Mouse (Mus musculus) heart, postnatal 36 days (tissue): ENCODE data around the gene Atf7. TPM values are rescaled to one million over a fixed set of nuclear protein-coding genes. Genes with fewer than 3 reads are reported as not detected.

Source experiments
- DNase-seq, 2 experiments: peaks; one replicate each; pipeline ENCODE4 v3.0.0; 2021 to 2022
- intact Hi-C: fragments of 180-260 bp; cut with DNase I; formaldehyde crosslinking; loops from one replicate; pipeline ENCODE4 v1.15.1; 2025
- microRNA-seq, 2 experiments: library from miRNA; unstranded; fragments of <30 nt; microRNA quantifications; one replicate each; pipeline ENCODE4 v1.2.0; 2021; ENCODE audit warnings: borderline number of aligned reads in 2 of 2
- total RNA-seq, 2 experiments: library from RNA; stranded (reverse); gene quantifications; 2 replicates each; pipeline ENCODE4 v1.2.3; 2021

The Atf7 gene
- total RNA-seq, 2 experiments from 2014 or later = 52.3 to 56.5 TPM

DNA sequence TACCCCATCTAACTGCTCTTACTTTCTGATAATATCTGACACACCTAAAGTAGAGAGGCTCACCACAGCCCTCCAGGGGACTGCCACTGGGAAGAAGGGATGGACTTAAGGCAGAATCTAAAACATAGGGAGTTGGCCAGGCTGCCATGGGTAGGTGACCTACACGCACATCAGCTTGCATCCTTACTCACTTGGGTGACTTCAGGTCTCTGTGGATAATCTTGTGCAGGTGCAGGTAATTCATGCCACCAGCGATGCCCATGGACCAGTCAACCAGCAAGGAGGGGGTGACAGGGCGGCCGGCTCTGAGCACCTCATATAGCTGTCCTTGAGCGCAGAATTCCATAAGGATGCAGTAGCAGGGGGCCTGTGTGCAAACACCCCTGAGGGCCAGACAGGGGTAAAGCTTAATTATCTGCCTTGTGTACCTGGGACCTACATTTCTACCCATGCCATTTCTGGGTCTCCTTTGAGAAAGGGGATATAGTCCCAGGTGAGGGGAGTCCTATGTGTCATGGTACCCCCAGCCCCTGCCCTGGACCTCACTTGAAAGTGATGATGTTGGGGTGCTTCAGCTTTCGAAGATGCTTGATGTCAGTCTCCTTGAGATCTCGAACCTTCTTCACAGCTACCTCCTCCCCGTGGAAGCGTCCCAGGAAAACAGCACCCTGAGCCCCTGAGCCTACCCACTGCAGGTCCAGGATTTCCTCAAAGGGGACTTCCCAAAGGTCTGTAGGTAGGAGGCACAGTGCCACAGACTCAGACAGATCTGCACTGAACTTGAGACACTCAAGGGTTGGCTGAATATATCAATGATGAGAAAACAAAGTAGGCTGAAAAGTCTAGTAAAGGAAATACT, 121.1 kb downstream of the Atf7 start:
- intact Hi-C loops = no loop called here
- no peak for DNase-seq

DNA sequence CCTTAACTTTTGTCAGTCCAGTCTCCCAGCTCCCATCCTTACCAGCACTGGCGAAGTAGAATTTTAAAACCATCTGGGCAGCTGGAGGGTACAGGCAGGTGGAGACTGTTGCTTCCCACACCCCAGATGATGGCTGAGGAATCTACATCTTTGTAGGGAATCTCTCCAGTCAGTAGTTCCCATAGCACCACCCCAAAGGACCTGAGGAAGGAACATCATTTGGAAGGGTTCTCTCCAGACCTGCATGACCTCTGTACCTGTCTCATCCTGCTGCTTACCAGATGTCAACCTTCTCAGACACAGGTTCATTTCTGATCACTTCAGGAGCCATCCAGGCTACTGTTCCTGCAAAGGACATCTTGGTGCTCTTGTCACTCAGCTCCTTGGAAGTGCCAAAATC, 121.8 kb downstream of the Atf7 start, which contains the start of gene Gm10337:
TSS of gene Gm10337 (plus strand) at position 276 of the 400 bp plus-strand sequence.
- no peak for DNase-seq
- intact Hi-C loops = no loop called here

DNA sequence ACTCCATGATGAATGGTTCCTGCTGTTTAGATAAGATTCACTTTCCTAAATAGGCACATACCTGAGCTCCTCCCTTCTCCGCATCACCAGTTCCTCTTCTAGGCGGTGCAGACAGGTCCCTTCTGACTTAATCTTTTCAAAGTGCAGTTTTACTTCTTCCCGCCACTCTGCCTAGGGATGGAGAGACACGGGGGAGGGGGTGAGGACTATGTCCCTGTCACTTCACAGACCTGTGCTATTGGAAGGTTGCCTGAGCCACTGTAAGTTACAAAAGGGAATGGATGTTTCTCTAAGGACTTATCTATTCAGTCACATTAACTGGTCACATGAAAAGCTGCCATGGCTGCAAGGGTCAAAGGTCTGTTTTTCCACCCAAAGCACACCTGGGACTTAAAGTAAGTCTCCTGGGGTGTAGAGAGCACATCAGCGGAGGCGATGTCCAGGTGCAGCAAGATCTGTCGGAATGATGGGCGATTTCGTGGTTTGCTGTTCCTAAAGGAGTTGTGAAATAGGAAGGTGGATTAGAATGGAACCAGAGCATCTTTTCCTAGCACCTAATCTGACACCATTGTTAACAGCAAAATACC, 122.9 kb downstream of the Atf7 start:
- DNase-seq = no peak
- intact Hi-C loops = no loop called here

DNA sequence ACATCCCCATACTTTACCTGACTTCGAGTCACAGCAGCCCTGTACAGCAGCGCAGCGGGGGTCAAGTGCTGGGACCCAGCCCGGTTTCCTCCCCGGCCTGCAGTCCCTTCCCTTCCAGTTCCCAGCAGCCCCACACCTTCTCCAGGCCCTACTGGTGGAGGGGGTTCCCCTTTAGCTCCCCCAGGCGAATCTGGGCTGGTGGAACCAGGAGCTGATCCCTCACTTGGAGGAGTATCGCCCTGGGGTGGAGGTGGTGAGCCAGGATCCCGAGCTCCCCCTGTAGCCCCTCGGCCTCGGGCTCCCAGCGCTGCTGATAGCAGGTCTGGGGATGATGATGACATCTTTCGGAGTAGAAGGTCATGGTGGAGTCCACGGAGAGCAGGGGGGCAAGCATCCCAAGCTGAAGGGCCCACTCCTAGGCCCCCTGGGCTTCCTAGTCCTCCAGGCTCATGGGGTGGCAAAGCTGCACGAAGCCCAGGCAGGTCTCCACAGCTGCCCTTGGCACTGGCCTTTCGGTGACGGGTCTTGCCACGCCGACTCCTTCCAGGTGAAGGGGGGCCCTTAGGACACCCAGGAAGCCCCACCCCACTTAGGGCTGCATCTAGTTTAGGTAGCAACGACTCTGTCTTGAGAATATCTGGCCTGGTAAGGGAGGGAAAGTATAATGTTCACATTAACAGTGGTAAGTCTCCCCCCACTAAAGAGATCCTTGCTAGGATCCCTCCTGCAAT, 124.0 kb downstream of the Atf7 start:
- DNase-seq = no peak
- intact Hi-C loops = no loop called here

DNA sequence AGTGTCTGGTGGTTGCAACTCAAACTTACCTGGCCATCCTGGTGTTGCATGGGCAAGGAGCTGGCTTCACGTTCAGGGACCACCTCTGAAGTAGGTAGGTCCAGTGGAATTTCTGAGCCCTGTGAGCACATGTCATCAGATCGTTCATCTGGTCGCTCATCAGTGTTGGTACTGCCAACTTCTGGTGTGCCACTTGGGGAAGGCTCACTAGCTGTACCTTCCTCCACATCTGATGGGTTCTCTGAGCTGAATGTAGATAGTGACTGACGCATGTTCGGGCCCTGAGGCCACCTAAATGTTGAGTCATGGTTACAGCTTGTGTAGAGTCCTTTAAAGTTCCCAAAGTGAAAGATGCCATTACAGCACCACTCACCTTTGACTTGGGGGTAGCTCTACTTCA, 124.8 kb downstream of the Atf7 start:
- intact Hi-C loops = no loop called here
- no peak for DNase-seq

DNA sequence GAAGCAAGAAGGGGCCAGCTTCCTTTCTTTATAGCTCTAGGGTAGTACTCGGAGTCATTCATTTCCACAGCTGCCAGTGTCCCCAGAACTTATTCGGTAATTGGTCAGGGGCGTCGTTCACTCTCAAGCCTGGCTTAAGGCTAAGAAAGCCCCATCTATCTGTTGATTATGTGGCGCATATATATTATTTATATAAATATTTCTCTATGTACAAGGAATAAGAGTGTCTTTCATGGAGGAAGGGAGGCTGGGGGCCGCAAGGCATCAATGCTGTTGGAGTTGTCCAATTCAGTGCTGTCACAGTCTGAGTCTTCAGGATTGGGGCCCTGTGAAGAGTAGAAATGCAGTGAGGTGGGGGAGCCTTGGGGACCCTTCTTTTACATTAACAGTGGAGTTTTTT, 125.4 kb downstream of the Atf7 start:
- intact Hi-C loops = no loop called here

DNA sequence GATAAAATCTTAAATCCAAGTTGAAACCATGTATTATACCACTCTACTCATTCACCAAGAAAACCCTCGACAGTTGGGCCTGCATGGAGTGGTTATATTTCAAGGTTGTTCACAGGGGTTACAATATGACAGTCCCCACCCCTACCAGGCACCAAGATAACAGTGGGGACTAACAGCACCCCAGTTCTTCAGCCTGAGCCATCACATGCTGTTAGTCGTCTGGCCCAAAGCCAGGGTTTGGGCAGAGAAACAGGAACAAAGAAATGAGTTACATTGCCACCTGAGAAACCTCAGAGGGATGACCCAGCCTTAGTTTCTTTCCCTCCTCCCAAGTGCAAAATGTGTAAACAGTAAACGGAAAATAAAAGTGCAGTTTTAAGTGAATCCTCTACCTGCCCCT, 125.9 kb downstream of the Atf7 start:
- no peak for DNase-seq
- intact Hi-C loops = no loop called here

More for the DNA sequence above, 125.4 kb downstream of the Atf7 start:
- DNase-seq = no peak

DNA sequence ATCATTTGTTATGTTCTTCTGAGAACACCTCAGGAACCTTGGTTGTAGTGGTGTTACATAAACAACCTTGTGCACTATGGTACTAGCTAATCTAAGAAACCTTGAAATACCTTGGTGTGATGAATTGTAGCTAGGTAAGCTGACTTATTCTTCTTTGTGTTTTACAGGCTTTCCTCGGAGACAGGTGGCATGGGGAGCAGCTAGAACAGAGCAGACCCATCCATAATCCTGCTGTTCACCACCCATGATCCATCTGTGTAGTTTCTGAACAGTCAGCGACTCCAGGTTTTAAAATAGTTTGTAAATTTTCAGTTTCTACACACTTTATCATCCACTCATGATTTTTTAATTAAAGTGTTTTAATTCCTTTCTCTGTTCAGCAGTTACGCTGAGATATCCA, 126.9 kb downstream of the Atf7 start:
- DNase-seq = no peak
- intact Hi-C loops = no loop called here

DNA sequence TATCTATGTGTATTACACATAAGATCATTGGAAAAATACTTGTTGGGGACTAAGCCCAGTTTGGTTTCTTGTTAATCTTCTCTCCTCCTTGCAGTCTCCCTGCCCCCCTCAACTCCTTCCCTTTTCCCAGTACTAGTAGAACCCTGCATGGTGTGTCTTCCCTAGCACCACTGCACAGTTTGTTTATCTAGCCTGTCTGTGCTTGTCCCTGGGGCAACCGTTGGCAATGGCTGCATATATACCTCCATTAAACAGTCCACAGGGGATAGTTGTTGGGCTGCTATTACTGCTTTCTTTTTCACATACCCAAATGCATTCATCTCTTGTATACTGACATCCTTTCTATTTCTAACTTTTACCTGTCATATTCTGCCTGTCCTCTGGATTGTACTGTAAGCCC, 137.6 kb downstream of the Atf7 start:
- DNase-seq = no peak
- intact Hi-C loops = no loop called here

DNA sequence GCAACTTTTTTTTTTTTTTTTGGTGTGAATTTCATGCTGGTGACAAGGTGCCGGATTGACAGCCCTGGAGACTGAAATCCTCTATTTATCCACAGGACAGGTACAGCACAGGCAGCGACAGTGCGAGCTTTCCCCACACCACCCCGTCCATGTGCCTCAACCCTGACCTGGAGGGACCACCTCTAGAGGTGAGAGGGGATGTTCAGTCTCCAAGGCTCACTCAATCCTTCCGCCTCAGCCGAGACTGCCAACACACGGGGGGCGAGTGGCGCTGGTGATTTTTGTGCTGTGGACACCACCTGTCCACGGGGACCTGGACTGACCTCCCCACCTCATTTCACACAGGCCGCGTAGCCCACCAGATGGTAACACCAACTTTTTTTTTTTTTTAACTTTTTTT, 139.4 kb downstream of the Atf7 start:
- intact Hi-C loops = no loop called here
- no peak for DNase-seq

DNA sequence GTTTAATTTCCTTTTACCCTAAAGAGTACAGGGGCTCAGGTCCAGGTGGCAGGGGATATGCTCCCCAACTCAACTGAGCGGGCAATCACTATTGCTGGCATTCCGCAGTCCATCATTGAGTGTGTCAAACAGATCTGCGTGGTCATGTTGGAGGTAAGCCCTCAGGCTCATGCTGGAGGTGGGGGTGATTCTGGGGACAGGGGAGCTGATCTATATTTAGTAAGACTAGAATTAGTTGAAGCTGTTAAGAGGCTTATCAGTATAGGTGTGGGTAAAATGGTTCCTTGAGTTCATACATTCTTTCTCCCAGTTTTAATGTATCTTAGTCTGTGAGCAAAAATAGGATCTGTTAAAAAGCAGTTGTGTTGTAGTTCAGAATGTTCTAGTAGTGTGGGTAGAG, 142.1 kb downstream of the Atf7 start:
- intact Hi-C loops = no loop called here

More for the DNA sequence above, 142.1 kb downstream of the Atf7 start:
- no peak for DNase-seq

Small RNA genes lying within 50 kb of the gene (microRNA-seq; reads per million reads assigned to microRNA genes)
- gene Mir688 = 0 reads per million in 2 experiments

Other genes starting within 250 kb of the Atf7 start
- 10 to 100 TPM; 45.7 to 49.1 TPM for gene Sp1, start 219.3 kb downstream of the Atf7 start, total RNA-seq
- under 1 TPM; 0.16 to 0.78 TPM for gene Amhr2, start 180.1 kb downstream of the Atf7 start, total RNA-seq
- 10 to 100 TPM; 19.4 to 26.1 TPM for gene Prr13, start 166.4 kb downstream of the Atf7 start, total RNA-seq
- gene Pcbp2, start 154.9 kb downstream of the Atf7 start, total RNA-seq = 100 to 1,000 TPM; 482 to 500 TPM
- gene Gm10337, start 121.7 kb downstream of the Atf7 start, total RNA-seq = not detected
- gene Map3k12, start 108.4 kb downstream of the Atf7 start, total RNA-seq = 1 to 10 TPM; 3.5 to 3.6 TPM
- 10 to 100 TPM; 45.5 to 48.2 TPM for gene Tarbp2, start 107.3 kb downstream of the Atf7 start, total RNA-seq
- 1 to 10 TPM in 1 of 2 experiments, under 1 TPM in 1; 0.89 to 1.4 TPM for gene Npff, start 100.5 kb downstream of the Atf7 start, total RNA-seq
- 1 to 10 TPM in 1 of 2 experiments, under 1 TPM in 1; 0.94 to 1.1 TPM for gene Gm28047, start 397 bp downstream of the Atf7 start, total RNA-seq
- 10 to 100 TPM; 42.5 to 46.1 TPM for gene Atp5g2, start 46.9 kb upstream of the Atf7 start, total RNA-seq
- 100 to 1,000 TPM; 111 to 137 TPM for gene Calcoco1, start 96.7 kb upstream of the Atf7 start, total RNA-seq